Mouse (Mus musculus): ENCODE measurements around the gene Cyb5r3. TPM values are rescaled to one million over a fixed set of nuclear protein-coding genes. Genes with fewer than 3 reads are reported as not detected.
"Not testable (repeated sequence)": the region's sequence is repeated elsewhere in the genome, so short reads cannot be mapped to it uniquely, and the experiment has no call there.

Cyb5r3 gene
- polyA plus RNA-seq, 1 experiment from 2014 or later = 175 TPM

DNA sequence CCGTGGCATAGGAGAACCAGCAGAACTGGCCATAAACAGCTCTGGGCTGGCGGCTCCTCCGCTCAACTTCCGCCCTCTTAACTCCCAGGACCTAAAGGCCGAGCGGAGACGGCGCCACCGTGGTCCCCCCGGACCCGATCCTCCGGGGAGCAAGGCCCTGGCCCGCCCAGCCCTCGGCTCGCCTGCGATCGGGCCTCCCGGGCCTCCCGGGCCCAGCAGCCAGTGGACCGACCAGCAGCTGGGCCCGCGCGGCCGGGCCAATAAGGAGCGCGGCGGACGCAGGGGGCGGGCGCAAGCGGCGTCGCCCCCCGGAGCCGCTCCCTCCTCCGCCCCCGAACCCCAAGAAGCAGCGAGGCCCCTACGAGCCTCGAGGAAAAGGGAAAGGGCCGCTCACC lies 23.6 kb downstream of the Cyb5r3 start:
- no peaks in the 10 kb centered on the region for H3K27me3 ChIP-seq (ENCODE audit: control insufficient read depth, insufficient read depth, low read length)
- peak overlapping the region; percentile 97 for H3K27ac ChIP-seq (ENCODE audit: low read depth, low read length)
- H3K36me3 ChIP-seq (ENCODE audit: control insufficient read depth, insufficient read depth, low read length) = peaks cover 32% of the 10 kb centered on the region
- H3K4me2 ChIP-seq (replicated peaks; ENCODE audit: low read depth, low read length) = peak overlapping the region; percentile 72
- H3K9ac ChIP-seq (ENCODE audit: low read depth, low read length) = peak overlapping the region; percentile 94
- peak overlapping the region; percentile 67 for H3K4me3 ChIP-seq (ENCODE audit: low read length)
- ATAC-seq (ENCODE audit: low FRiP score, low TSS enrichment) = peak; percentile 84
- WGBS = under 1% methylated on average over 31 of the region's 41 CpGs
- no peaks in the 10 kb centered on the region for H3K9me3 ChIP-seq (ENCODE audit: control insufficient read depth, low read length)
- H3K4me1 ChIP-seq (ENCODE audit: control insufficient read depth, insufficient read depth, low read length) = peaks cover 5% of the 10 kb centered on the region; the same call in 1 of the 2 replicates

DNA sequence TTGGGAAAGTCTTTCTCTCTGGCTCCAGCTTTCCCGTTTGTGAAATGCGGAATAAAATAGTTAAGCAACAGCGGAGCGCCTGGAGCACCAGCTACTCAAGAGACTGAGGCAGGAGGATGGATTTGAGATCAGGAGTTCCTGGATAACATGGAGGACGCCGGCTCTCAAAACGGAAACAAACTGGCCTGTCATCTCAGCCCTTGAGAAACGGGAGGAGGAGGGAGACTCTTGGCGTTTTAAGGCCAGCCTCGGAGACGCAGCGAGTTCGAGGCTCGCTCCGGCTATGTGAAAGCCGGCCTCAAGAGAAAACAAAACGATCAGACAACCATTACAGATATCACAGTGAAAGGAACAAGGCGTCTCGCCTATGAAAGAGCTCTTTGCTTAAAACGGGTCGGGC lies 24.0 kb downstream of the Cyb5r3 start:
- peak overlapping the region; percentile 72 for H3K4me2 ChIP-seq (replicated peaks; ENCODE audit: low read depth, low read length)
- peak overlapping the region; percentile 94 for H3K9ac ChIP-seq (ENCODE audit: low read depth, low read length)
- H3K27me3 ChIP-seq (ENCODE audit: control insufficient read depth, insufficient read depth, low read length) = no peaks in the 10 kb centered on the region
- WGBS = 3% methylated on average over 21 of the region's 21 CpGs
- H3K4me1 ChIP-seq (ENCODE audit: control insufficient read depth, insufficient read depth, low read length) = peaks cover 5% of the 10 kb centered on the region; the same call in 1 of the 2 replicates
- peaks cover 28% of the 10 kb centered on the region for H3K36me3 ChIP-seq (ENCODE audit: control insufficient read depth, insufficient read depth, low read length)
- H3K4me3 ChIP-seq (ENCODE audit: low read length) = peak overlapping the region; percentile 67
- no peak for ATAC-seq (ENCODE audit: low FRiP score, low TSS enrichment)
- peak overlapping the region; percentile 97 for H3K27ac ChIP-seq (ENCODE audit: low read depth, low read length)
- H3K9me3 ChIP-seq (ENCODE audit: control insufficient read depth, low read length) = no peaks in the 10 kb centered on the region

DNA sequence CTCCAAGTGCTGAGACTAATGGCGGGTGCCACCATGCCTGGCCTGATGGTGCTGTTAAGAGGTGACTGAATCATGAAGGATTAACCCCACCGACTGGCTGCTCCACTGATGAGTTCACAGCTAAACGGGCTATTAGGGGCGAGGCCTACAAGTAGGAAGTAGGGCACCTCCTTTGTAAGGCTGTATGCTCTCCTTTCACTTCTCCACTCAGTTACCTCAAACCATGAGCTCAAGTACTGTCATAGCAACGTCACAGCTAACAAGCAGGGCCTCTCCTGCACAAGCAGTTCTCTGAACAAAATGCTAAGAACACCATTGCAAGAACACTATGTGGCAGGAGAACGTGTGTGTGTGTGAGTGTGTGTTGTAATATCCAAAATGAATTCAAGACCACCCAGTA lies 26.9 kb downstream of the Cyb5r3 start:
- no peak overlapping the region for H3K4me3 ChIP-seq (ENCODE audit: low read length)
- H3K9ac ChIP-seq (ENCODE audit: low read depth, low read length) = no peak overlapping the region
- H3K36me3 ChIP-seq (ENCODE audit: control insufficient read depth, insufficient read depth, low read length) = peaks cover 30% of the 10 kb centered on the region
- H3K4me2 ChIP-seq (replicated peaks; ENCODE audit: low read depth, low read length) = no peak overlapping the region
- peaks cover 5% of the 10 kb centered on the region; the same call in 1 of the 2 replicates for H3K4me1 ChIP-seq (ENCODE audit: control insufficient read depth, insufficient read depth, low read length)
- 92% methylated on average over 6 of the region's 6 CpGs for WGBS
- no peak overlapping the region for H3K27ac ChIP-seq (ENCODE audit: low read depth, low read length)
- no peaks in the 10 kb centered on the region for H3K9me3 ChIP-seq (ENCODE audit: control insufficient read depth, low read length)
- no peaks in the 10 kb centered on the region for H3K27me3 ChIP-seq (ENCODE audit: control insufficient read depth, insufficient read depth, low read length)
- no peak for ATAC-seq (ENCODE audit: low FRiP score, low TSS enrichment)

DNA sequence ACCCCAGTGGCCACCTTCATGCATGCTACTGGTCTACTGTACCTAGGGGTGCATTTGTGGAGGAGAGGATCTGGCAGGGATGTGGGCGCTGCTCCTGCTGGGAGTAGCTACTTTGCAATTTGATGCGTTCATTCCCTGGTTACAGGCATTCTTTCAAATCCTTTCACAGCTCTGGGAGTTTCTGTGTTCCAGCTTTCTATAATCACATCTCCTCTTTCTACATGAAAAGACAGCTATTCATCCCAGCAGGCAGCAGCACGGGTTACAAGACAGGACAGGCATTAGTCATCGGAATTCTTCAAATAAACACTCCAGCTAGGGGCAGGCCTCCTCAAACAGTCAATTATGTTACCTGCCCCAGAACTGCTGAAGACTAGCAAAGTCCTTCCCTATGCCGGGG lies 29.5 kb downstream of the Cyb5r3 start:
- Histone ChIP-seq H3K27ac (ENCODE audit: low read depth, low read length) (no peak overlapping the region), H3K9ac (ENCODE audit: low read depth, low read length) (no peak overlapping the region), H3K4me2 (replicated peaks; ENCODE audit: low read depth, low read length) (no peak overlapping the region), H3K27me3 (ENCODE audit: control insufficient read depth, insufficient read depth, low read length) (no peaks in the 10 kb centered on the region), H3K9me3 (ENCODE audit: control insufficient read depth, low read length) (no peaks in the 10 kb centered on the region), H3K4me3 (ENCODE audit: low read length) (no peak overlapping the region), H3K36me3 (ENCODE audit: control insufficient read depth, insufficient read depth, low read length) (peaks cover 38% of the 10 kb centered on the region), H3K4me1 (ENCODE audit: control insufficient read depth, insufficient read depth, low read length) (peaks cover 4% of the 10 kb centered on the region; the same call in 1 of the 2 replicates)
- ATAC-seq (ENCODE audit: low FRiP score, low TSS enrichment) = no peak
- 70% methylated on average over 5 of the region's 5 CpGs for WGBS

DNA sequence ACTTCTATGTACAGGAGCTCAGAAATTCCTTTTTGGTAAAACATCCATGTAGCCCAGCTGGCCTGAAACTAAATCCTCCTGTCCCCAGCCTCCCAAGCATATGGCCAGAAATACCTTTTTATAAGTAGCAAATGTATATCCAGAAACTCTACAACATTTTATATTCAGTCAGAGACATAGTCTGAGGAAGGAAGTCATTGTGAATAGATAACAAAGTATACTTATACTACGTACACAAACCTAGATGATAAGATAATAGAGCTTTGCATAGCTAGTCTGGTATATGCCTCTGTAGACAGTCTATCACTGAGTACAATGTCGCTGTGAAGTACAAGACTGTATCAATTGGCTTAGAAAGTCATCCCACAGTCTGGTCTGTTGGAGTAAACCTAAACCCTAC lies 36.7 kb downstream of the Cyb5r3 start:
- H3K27me3 ChIP-seq (ENCODE audit: control insufficient read depth, insufficient read depth, low read length) = no peaks in the 10 kb centered on the region
- H3K27ac ChIP-seq (ENCODE audit: low read depth, low read length) = no peak overlapping the region
- no peak overlapping the region for H3K4me3 ChIP-seq (ENCODE audit: low read length)
- 97% methylated on average over 2 of the region's 2 CpGs for WGBS
- no peak overlapping the region for H3K4me2 ChIP-seq (replicated peaks; ENCODE audit: low read depth, low read length)
- no peak for ATAC-seq (ENCODE audit: low FRiP score, low TSS enrichment)
- no peak overlapping the region for H3K9ac ChIP-seq (ENCODE audit: low read depth, low read length)
- peaks cover 79% of the 10 kb centered on the region for H3K36me3 ChIP-seq (ENCODE audit: control insufficient read depth, insufficient read depth, low read length)
- no peaks in the 10 kb centered on the region for H3K4me1 ChIP-seq (ENCODE audit: control insufficient read depth, insufficient read depth, low read length)
- H3K9me3 ChIP-seq (ENCODE audit: control insufficient read depth, low read length) = no peaks in the 10 kb centered on the region

DNA sequence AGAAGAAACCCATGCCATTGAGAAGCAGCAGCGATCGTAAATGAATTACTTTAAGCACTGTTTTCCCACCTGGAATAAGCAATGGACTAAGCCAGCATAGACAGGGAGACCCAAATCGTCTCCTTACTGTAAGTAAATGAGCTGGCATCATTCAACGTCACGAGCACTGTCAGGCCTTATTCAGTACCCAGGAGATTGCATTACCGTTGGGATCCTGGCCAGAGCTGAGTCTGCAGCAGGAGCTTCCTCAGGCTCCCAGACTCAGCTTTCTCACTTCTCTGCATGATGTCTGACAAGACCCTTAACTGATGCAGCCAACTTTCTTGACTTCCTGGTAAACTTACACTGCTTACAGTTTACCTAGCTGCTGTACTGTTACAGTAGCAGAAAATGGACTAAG lies 37.7 kb downstream of the Cyb5r3 start:
- no peak overlapping the region for H3K4me3 ChIP-seq (ENCODE audit: low read length)
- WGBS = 92% methylated on average over 6 of the region's 6 CpGs
- ATAC-seq (ENCODE audit: low FRiP score, low TSS enrichment) = no peak
- H3K27ac ChIP-seq (ENCODE audit: low read depth, low read length) = no peak overlapping the region
- H3K9ac ChIP-seq (ENCODE audit: low read depth, low read length) = no peak overlapping the region
- no peaks in the 10 kb centered on the region for H3K27me3 ChIP-seq (ENCODE audit: control insufficient read depth, insufficient read depth, low read length)
- no peak overlapping the region for H3K4me2 ChIP-seq (replicated peaks; ENCODE audit: low read depth, low read length)
- H3K9me3 ChIP-seq (ENCODE audit: control insufficient read depth, low read length) = no peaks in the 10 kb centered on the region
- H3K36me3 ChIP-seq (ENCODE audit: control insufficient read depth, insufficient read depth, low read length) = peaks cover 88% of the 10 kb centered on the region
- no peaks in the 10 kb centered on the region for H3K4me1 ChIP-seq (ENCODE audit: control insufficient read depth, insufficient read depth, low read length)

DNA sequence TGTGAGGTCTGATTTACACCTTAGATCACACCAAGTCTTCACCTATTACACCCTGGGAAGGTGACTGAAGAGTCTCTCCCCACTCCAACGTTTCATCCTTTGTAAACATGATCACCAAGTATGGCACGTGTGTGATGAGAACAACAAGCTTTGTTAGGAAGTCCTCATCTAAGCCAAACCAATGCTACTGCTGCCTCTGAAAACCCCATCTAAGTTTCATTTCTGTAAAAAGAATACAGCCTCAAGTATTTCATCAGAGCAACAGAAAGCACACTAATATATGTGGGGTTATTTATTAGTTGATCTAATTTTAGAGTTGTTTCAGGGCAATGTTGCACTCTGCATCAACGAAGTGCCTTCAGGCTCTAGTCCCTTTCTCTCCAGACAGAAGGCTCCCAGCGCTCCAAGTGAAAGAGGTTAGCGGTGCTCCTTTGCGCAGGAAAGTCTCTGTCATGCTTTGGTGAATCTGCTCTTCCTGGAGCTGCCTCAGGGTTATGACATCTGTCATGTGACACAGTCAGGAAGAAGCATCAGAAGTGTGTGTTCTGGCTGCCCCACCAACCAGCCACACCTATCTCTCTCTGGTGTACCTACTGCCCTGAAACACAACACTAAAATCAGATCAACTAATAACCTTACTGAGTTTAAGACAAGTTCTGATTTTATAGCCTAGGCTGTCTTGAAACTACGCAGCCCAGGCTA lies 42.7 kb downstream of the Cyb5r3 start:
- Histone ChIP-seq H3K9me3 (ENCODE audit: control insufficient read depth, low read length) (no peaks in the 10 kb centered on the region), H3K27me3 (ENCODE audit: control insufficient read depth, insufficient read depth, low read length) (no peaks in the 10 kb centered on the region), H3K4me2 (replicated peaks; ENCODE audit: low read depth, low read length) (no peak overlapping the region), H3K4me1 (ENCODE audit: control insufficient read depth, insufficient read depth, low read length) (no peaks in the 10 kb centered on the region), H3K27ac (ENCODE audit: low read depth, low read length) (no peak overlapping the region), H3K36me3 (ENCODE audit: control insufficient read depth, insufficient read depth, low read length) (peaks cover 94% of the 10 kb centered on the region), H3K4me3 (ENCODE audit: low read length) (no peak overlapping the region), H3K9ac (ENCODE audit: low read depth, low read length) (no peak overlapping the region)
- ATAC-seq (ENCODE audit: low FRiP score, low TSS enrichment) = no peak
- 94% methylated on average over 7 of the region's 7 CpGs for WGBS

DNA sequence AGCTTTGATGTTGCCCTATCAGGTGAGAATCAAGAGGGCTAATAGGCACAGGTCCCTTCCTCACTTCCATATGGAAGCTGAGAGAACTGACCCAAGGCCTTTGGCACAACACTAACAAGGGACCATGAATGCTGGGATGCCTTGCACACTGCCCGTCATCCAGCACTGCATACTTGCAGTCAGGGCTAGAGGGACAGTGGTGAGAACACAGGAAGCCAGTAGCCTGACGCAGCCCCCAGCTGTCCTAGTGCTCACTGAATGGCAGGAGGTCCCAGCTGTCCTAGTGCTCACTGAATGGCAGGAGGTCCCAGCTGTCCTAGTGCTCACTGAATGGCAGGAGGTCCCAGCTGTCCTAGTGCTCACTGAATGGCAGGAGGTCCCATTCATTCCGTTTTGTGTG lies 45.4 kb downstream of the Cyb5r3 start:
- WGBS = 82% methylated on average over 3 of the region's 3 CpGs
- not testable (repeated sequence) for H3K9ac ChIP-seq (ENCODE audit: low read depth, low read length); H3K27me3 ChIP-seq (ENCODE audit: control insufficient read depth, insufficient read depth, low read length); H3K9me3 ChIP-seq (ENCODE audit: control insufficient read depth, low read length); H3K4me1 ChIP-seq (ENCODE audit: control insufficient read depth, insufficient read depth, low read length); H3K27ac ChIP-seq (ENCODE audit: low read depth, low read length); H3K4me3 ChIP-seq (ENCODE audit: low read length); H3K4me2 ChIP-seq (replicated peaks; ENCODE audit: low read depth, low read length); ATAC-seq (ENCODE audit: low FRiP score, low TSS enrichment)
- H3K36me3 ChIP-seq (ENCODE audit: control insufficient read depth, insufficient read depth, low read length) = peaks cover 71% of the 10 kb centered on the region

DNA sequence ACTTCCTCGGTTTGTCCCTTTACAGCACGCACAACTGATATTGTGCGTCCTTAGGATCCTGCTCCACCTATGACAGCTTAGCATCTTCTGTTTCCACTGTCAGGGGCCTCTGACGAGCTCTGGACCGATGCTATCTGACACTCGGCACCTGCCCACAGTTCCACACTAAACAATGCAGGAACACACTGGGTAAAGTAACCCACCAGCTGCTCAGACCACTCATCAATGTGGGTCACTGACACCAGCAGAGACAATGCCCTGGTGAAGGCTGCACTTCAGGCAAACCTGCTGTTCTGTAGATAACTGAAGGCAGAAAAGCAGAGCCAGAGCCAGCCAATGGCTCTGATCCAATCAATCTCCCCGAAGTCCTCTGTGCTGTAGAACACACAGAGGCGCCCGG lies 45.8 kb downstream of the Cyb5r3 start:
- H3K9ac ChIP-seq (ENCODE audit: low read depth, low read length) = no peak overlapping the region
- no peak overlapping the region for H3K27ac ChIP-seq (ENCODE audit: low read depth, low read length)
- no peak overlapping the region for H3K4me2 ChIP-seq (replicated peaks; ENCODE audit: low read depth, low read length)
- WGBS = 93% methylated on average over 9 of the region's 9 CpGs
- no peaks in the 10 kb centered on the region for H3K9me3 ChIP-seq (ENCODE audit: control insufficient read depth, low read length)
- H3K27me3 ChIP-seq (ENCODE audit: control insufficient read depth, insufficient read depth, low read length) = no peaks in the 10 kb centered on the region
- no peak for ATAC-seq (ENCODE audit: low FRiP score, low TSS enrichment)
- peaks cover 2% of the 10 kb centered on the region; the same call in 1 of the 2 replicates for H3K4me1 ChIP-seq (ENCODE audit: control insufficient read depth, insufficient read depth, low read length)
- no peak overlapping the region for H3K4me3 ChIP-seq (ENCODE audit: low read length)
- peaks cover 66% of the 10 kb centered on the region for H3K36me3 ChIP-seq (ENCODE audit: control insufficient read depth, insufficient read depth, low read length)
